Mouse (Mus musculus): ENCODE data around the gene Pcp2.
"Not testable (repeated sequence)": the region's sequence is repeated elsewhere in the genome, so short reads cannot be mapped to it uniquely, and the experiment has no call there.

Pcp2 gene

GRCm38 (mm10) chr8:3609816-3610150, 15.6 kb downstream of the Pcp2 start:
- DNase-seq = no peak

DNA sequence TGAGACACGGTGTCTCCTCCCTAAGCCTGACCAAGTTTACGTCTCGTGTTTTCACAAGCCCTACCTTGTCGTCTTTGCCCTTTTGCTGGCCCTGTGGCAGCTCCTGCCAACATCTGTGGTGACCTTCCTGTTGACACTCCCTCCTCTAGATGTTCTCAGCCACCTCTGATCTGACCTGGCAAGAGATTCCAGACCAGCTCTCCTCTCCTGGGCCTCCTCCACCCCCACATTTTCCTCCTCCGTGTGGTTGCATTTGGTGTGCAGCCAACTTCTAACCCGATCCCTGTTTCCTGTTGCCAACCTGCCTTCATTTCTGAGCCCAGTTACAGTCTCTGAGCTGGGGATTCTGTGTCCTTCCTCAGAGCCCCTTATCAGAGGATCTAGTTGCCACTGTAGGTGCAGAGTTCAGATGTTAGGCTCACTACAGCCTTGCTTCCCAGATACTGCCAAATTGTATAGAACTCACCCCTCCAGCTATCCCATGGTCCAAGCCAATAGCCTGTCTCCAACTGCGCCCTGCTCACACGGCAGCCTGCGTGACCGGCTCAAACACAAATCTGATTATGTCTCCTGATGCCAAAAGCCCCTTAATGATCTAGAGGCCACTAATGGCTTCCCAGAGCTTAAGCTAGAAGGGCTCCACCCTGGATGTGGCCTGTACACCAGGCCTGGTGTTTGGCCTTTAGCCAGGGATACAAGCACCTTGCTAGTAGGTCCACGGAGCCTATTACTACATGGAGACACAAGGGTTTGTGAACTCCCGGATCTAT, 16.1 kb downstream of the Pcp2 start:
- peak; percentile 94 for DNase-seq

DNA sequence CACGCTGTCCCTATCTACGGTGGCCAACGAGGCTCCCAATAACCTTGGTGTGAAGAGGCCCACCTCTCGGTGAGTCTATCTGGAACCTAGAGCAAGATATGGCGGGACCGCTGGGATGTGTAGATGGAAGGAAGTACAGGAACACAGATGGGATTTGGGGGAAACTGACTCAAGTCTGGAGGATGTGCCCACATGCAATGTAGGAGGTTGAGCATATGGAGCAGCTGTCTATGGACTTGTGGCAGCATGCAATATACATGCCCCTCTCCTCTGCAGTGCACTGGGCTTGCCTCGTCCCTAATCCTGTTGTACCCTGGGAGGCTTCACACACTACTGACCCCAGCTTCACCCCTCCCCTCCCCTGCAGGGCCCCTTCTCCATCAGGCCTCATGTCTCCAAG, 17.5 kb downstream of the Pcp2 start:
- DNase-seq = no peak

GRCm38 (mm10) chr8:3606593-3606992, 18.8 kb downstream of the Pcp2 start:
- peak; percentile 90 for DNase-seq

DNA sequence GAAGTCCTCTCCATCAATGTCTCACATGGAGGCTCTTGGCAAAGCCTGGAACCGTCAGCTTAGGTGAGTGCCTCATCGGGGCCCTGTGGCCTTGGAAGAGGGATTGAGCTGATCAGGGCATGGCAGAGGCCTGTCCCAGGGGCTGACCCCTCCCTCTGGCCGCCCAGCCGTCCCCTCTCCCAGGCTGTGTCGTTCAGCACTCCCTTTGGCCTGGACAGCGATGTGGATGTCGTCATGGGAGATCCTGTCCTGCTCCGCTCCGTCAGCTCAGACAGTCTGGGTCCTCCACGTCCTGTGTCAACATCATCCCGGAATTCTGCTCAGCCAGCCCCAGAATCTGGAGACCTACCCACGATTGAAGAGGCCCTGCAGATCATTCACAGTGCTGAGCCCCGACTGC, 21.9 kb downstream of the Pcp2 start:
- DNase-seq = no peak

- DNase-seq = peak; percentile 98
These were observed 24.9 kb downstream of the Pcp2 start for GRCm38 (mm10) chr8:3600401-3600800.

DNA sequence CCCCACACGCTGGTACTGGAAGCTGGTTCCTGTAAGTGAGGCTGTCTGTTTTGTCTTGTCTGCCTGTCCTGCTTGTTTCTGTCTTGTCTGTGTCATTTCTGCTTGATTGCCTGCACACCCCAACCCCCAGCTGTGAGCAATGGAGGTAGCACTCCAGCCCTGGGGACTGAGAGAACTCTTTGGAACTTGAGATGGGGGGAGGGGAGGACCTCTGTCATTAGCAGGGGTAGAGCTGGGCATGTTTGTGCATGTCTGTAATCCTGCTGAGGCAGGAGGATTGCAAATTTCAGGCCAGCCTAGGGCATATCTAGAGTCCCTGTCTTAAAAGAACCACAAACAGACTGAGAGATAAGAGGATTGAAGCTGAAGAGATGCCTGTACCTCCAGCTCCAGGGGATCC, 26.1 kb downstream of the Pcp2 start:
- DNase-seq = no peak

- DNase-seq = no peak
These were observed 27.3 kb downstream of the Pcp2 start for GRCm38 (mm10) chr8:3598054-3598453.

DNA sequence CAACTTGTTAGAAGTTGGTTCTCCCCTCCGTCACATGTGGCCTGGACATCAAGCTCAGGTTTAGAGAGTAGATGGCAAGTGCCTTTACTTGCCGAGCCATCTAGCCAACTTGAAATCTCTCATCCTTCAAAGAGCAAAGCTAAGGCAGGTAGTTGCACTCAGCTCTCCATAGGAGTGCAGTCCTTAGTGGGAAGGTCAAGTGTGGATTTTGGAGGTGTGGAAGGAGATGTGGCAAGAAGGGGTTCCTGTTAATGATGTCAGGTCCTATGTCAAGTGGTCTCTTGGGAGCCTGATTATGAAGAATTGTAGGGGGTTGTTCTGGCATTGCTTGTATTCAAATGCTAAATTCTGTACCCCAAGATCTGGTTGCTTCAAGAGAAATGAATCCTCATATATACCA, 30.9 kb downstream of the Pcp2 start:
- DNase-seq = no peak

- DNase-seq = peak; percentile 87
These were observed 31.9 kb downstream of the Pcp2 start for GRCm38 (mm10) chr8:3593470-3593869.

- no peak for DNase-seq
These were observed 37.1 kb downstream of the Pcp2 start for GRCm38 (mm10) chr8:3588258-3588633.

GRCm38 (mm10) chr8:3587391-3588257, 37.7 kb downstream of the Pcp2 start:
- DNase-seq = peak; percentile 85

- DNase-seq = no peak
These were observed 38.4 kb downstream of the Pcp2 start, which contains the start of gene Camsap3 for GRCm38 (mm10) chr8:3586993-3587390. TSS of gene Camsap3 (plus strand) at chr8:3587293.

GRCm38 (mm10) chr8:3586452-3586851, 38.9 kb downstream of the Pcp2 start:
- DNase-seq = no peak

DNA sequence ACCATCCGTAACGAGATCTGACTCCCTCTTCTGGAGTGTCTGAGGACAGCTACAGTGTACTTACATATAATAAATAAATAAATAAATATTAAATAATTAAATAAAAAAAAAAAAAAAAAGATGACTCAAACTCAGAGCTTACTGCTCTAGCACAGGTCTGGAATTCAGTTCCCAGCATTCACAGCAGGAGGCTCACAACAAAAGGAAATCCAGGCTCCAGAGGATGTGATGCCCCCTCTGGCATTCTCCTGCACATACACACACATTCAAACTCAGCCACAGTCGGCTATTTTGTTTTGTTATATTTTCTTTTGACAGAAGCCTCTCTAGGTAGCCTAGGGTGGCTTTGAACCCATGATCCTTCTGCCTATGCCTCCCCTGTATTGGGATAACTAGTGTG, 43.4 kb downstream of the Pcp2 start:
- not testable (repeated sequence) for DNase-seq

DNA sequence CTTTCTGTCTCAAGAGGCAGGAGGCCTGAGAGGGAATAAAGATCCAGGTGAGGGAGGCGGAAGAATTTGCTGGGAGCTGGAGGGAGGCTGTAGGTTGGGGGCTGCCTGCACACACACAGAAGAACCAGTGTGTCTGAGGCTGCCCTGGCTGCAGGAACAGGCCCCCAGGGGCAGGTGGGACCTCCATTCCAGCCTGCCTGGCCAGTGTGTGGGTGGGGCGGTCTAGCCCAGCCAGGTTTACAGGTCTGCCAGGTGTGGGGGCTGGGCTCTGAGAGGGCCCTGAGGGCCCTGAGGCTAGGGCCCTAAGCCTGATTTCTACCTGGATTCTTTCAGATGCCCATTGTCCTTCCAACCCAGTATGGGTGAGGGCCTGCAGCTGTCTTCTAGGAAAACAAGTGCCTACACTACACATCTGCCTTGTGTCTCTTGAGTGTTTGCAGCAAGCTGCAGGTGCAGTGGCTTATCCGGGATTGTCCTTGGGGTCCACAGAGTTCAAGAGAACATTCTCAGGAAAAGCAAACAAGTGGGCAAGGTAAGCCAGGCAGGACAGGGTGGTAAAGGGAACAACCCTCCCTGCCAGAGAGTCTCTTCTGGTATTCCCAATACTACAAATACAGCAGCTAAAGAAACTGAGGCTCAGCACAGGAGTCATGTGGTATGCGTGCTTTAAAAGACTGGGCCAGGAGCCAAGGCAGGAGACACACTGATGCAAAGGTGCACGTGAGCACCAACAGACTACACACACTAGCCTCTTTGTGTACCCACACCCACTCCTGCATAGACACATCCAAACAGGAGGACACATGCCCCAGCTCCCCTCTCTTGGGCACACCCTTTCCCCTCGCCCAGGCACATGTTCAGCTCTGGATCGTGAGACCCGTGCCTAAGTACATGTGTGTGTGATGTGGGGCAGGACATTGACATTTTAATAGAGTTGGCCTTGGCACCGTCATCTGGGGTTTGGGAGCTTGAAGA, 45.7 kb downstream of the Pcp2 start:
- peak; percentile 80 for DNase-seq

DNA sequence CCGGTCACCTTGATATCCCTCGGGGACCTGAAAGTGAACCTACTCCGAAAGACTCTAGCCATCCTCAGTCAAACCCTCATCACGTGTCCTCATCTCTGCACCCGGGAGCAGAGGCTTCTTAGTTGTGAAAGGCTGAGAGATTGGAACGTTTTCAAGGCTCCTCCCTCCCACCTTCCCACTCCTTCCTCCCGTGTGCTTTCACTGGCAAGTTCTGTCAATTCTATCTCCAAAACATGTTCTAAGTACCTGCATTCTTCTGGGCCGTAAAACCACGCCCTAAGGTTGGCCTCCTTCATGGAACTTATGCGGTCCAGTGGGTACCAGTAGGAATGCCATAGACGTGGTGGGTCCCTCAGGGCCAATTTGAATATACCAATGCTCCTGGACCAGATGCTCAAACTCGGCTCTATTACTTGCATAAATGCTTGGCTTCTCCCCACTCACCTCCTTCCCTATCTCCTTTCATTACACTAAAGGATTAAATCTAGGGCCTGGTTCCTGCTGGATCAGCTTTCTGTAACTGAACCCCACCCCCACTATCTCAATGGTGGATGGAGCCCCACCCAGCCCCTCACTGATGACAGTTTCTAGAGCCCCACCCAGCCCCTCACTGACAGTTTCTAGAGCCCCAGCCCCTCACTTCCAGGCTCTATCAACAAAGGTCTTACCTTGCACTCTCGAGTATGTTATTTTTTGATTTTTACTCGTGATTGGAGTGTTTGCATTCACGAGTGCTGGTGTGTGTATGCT, 49.0 kb downstream of the Pcp2 start:
- DNase-seq = no peak

- peak; percentile 74 for DNase-seq
These were observed 50.8 kb downstream of the Pcp2 start for GRCm38 (mm10) chr8:3574546-3574945.
